Mouse (Mus musculus): ENCODE data around the gene Dclk2.

Dclk2 gene

DNA sequence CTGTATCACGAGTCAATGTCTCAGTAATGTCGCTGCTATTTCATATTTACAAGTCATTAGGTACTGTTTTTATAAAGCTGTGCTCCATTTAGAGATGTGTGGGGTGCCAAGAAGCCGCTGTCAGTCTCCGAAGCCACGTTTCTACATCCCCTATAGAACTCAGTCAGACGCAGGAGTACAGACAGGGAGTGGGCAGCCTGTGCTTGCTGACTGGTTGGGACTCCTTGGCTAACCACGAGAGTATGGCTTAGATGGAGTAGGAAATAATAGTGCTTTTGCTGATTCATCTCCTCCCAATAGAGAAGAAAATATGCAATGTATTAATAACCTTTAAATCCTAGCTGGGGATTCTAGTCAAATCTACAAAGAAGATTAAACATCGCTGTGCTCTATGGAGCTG lies 119.8 kb downstream of the Dclk2 start:
- in situ Hi-C loops (cut with MboI, MseI), result no loop called here

DNA sequence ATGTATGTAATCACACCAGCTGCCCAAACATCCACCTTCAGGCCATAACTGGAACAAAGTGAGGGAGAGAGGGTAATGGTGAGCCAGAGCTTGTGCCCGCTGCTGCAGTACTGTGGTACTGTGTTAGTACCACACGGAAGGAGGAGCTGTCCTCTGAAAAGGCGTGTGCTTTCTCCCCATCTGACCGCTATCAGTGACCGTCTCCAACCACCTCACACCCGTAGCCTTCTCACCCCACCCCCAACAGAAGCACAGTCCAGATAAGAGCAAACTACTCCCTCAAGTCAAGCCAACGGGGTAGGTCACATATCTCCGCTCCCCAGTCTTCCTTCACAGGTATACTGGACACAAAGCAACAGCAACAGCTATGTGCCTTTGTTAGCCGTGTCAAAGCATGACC lies 121.6 kb downstream of the Dclk2 start:
- in situ Hi-C loops (cut with MboI, MseI), result loop anchor here (5.0 kb wide), 1 partner anchor 178 kb away; no protein-coding TSS in a partner anchor

DNA sequence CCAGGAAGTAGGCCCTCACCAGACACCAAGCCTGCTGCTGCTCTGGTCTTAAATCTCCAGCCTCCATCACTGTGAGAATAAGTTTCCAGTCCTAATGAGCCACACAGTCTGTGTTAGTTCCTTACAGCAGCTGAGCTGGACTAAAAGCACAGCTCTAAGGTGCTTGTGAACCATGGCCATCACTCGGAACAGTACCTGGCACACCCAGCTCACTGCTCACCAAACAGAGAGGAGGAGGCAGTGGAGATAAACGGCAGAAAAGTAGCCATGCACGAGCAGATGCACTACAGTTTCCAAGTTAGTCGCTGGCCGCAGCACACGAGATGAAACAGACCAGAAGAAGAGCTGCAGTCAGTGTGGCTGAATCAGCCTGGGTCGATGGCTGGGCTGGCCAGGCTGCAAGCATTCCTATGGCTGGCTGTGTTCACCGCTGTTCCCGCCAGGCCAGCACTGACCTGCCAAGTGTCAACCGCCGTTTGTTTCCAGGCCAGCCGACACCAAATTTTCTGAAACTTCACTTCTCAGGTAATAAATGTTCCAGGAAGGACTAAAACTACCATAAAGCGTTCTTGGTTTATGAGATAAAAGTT lies 122.7 kb downstream of the Dclk2 start:
- in situ Hi-C loops (cut with MboI, MseI), result loop anchor here (5.0 kb wide), 1 partner anchor 179 kb away; no protein-coding TSS in a partner anchor

DNA sequence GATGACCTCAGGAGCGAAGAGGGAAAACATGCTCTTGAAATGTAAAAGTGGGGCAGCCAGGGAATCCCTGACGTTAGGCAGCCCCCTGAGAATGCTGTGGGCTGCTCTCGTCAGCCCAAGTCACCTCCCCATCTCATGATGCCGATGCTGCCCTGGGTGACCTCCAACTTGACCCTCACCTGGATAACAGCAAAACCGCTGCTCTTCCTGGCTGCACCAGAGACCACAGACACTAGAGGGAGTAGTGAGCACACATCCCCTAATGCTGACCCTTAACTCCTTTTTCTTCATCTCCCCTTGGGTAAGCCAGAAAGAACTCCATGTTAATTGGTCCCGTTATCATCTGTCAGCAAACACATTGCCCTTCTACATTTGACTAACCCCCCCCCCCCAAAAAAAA lies 123.9 kb downstream of the Dclk2 start:
- in situ Hi-C loops (cut with MboI, MseI), result loop anchor here (5.0 kb wide), 1 partner anchor 181 kb away; no protein-coding TSS in a partner anchor

DNA sequence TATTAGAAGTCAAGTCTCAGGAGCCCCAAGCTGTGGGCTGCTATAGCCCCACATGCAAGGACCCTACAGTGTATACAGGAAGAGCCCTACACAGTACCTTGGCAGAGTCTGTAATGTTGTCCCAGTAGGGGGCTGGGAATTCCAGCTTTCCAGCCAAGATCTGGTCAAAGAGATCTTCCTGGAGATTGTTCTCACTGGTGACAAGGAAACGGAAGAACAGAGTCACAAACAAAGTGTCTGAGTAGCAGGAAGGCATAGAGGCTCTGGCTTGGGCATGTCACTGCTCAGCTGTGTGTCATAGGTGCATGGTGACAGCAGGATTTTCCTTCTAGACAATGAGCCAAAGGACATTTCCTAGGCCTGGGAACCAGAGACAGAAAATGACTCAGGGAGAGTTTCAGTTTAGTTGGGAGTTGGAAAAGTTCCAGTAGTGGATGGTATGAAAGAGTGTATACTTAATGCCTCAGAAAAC lies 126.9 kb downstream of the Dclk2 start:
- in situ Hi-C loops (cut with MboI, MseI), result no loop called here

DNA sequence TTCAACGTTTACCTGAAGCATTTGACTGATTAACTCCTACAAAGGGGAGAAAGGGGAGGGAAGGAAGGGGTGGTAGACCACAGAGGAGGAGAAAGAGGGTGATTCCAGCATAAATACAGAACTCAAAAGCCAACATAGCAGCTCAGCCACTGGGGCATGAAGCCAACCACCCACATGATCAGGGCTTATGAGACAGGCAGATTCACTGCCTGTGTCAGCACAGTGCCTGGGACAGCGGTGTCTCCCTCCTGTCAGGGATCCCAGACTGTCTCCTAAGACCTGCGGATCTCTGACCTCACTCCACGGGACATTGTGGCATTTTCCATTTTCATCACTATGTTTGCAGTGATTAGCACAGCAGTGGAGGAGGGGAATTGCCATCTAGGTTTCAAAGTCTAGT lies 127.4 kb downstream of the Dclk2 start:
- in situ Hi-C loops (cut with MboI, MseI), result no loop called here

DNA sequence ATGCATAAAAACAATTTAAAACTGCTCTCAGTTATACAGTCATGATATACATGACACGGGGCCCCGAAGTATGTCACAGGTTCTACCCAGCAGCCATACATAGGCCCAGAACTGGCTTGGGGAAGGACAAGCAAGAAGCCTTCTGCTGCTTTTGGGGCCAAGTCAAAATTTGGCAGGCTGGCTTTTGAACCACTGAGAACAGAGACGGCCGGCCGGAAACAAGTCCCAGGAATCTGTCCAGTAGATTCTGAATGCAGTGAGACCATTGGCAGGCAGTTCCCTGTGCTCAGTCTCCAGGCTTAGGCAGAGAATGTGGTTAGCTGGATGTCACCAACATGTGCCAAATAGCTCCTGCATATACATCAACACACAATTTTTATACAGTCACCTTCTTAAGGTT lies 130.9 kb downstream of the Dclk2 start:
- in situ Hi-C loops (cut with MboI, MseI), result no loop called here

DNA sequence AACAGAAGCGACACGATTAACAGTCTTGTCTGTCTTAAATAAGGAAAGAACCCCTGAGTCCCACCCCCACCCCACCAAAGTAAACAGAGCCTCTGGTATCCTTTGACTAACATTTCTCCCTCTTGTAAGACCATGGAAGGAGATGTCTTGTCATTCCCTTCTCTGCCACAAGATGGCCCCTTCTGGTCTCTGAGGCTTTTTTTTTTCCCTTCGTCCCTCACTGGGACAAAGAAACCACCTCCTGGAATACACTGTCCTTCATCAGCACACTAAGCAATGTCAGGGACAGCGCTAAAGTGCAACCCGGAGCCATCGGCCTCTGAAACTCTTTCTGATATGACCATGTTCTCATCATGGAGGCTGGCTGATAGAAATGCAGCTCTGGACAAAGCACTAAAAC lies 131.9 kb downstream of the Dclk2 start:
- in situ Hi-C loops (cut with MboI, MseI), result no loop called here

DNA sequence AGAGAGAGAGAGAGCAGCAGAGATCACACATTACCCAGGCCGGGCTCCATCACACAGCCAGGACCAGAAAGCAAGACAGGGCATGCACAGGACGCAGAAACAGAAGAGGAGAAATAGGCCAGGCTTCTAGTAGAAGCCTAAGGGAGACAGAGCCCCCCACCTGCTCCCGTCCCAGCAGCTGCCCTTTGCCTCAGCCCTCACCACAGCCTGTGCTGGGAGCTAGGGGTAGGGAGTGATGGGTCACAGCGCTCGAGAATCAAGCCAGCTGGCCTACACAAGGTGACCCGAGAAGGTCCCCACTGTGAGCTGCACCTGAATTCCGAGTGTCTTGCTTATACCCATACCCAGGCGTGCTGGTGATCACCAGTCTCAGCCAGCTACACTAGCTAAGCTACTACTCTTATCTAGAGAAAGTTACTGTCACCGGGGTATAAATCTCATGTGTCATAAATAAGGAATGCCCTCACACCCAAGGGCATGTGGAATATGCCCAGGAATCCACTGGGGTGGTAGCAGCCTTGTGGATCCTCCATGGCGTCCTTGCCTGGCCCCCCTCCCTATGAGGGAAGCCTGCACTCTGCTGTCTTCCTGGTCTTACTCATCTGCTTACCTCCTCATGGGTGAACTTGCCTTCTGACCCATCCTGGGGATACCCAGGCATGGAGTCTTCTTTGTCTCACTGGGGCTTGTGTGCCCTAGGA lies 133.1 kb downstream of the Dclk2 start:
- in situ Hi-C loops (cut with MboI, MseI), result no loop called here

DNA sequence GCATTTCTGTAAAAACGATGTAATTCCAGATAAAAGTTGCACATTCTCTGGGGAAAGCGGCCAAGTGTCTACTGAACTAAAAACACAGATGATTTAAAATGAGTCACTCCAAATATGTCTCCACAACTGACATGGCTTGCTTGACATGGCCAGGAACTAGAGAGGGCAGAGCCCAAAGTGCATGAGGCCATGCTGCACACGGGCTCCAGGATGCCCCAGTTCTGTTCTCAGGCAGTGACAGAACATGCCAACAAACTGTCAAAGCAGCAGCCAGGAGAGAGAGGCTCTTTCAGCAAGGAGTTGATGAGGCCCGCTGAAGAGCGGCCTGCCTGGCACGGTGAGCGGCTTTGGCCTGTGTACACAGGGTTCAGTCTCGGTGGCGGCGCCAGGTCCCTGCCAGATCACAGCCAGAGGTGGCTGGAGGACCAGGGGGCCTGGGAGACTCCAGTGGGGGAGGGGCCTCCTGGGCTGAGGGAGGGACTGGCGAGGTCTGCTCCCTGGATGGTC lies 133.8 kb downstream of the Dclk2 start:
- in situ Hi-C loops (cut with MboI, MseI), result no loop called here

DNA sequence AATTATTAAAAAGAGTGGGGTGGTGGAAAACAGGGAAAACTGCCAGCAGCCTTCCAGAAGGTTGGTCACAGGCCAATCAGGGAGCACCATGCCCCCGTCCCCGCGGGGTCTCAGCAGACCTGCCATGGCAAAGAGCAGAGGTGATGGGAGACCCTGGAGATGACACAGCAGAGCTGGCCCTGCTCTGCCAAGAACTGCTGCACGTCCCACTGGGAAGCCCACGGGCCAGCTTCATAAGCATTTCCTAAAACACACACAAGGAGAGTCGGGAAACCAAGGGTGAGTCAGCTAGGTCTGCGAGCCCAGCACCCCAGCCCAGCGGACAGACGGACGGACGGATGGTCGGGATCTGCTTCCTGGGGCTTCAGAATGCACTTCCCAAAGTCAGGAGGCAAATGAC lies 134.4 kb downstream of the Dclk2 start:
- in situ Hi-C loops (cut with MboI, MseI), result no loop called here

DNA sequence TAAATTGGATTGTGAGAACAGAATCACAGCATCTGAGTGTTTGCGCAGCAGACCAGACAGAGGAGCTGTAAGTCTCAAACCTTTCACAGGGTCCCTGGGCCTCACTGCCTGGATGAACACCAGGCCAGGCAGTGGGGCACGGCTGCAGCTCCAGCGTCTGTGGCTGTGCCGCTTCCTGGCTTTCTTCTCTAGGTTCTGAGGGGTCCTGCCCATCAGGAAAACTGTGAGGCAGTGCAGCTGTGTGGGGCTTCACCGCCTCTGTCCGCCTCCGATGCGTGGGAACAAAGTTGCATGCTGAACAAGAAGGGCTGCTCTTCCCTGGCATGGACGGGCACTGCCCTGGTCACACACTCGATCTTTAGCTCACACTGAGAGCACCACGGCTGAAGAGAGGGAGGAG lies 135.7 kb downstream of the Dclk2 start:
- in situ Hi-C loops (cut with MboI, MseI), result no loop called here

DNA sequence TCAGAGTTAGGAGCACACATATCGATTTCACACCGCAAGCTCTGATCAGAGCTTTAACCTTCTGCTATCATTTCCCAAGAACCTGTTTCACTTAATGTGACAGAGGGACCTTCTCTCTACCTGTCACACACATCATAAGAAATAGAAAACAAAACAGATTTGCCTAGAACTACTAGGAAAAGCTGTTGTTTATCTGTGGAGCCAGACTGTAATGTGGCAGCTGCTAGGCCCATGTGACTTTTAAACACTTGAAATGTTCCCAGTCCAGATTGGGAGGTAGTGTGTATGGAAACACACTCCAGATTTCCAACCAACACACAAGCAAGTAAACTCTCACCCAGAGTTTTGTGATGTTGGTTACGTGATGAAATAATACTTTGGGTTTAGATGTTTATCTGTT lies 136.6 kb downstream of the Dclk2 start:
- in situ Hi-C loops (cut with MboI, MseI), result no loop called here

DNA sequence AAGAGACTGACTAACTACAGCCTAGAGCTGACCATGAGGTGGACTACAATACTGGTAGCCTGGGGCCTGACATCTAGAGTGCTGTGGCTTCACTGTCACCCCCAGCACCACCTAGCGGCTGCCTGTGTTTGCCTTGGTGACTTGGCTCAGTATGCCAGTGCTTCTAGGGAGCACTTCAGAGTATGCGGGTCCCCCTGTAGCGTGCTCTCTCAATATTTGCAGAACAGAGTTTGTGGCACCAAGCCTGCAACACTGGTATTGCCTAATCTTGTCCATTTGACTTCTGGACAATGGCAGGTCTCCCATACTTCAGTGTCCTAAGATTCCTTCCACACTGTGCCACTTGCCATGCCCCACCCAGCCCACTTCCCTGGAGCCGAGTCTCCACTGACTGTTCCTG lies 140.9 kb downstream of the Dclk2 start:
- in situ Hi-C loops (cut with MboI, MseI), result no loop called here

DNA sequence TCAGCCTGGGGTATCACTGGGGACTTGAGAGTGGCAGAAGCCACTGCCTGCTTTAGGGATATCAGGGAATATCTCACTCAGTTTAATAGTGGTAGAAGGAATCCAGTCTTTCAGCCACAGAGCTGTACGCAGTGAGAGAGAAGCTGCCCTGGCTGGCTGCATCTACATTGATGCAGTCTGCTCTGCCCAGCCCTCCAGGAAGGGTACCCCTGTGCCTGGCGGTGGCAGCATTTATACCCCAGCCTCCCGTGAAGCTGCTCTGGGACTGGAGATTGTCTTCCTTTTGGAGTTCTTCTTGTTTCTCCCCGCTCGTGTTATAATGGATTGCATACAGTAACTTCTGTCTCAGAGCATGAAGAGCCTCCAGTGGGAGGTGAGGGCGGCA lies 145.2 kb downstream of the Dclk2 start:
- in situ Hi-C loops (cut with MboI, MseI), result no loop called here

DNA sequence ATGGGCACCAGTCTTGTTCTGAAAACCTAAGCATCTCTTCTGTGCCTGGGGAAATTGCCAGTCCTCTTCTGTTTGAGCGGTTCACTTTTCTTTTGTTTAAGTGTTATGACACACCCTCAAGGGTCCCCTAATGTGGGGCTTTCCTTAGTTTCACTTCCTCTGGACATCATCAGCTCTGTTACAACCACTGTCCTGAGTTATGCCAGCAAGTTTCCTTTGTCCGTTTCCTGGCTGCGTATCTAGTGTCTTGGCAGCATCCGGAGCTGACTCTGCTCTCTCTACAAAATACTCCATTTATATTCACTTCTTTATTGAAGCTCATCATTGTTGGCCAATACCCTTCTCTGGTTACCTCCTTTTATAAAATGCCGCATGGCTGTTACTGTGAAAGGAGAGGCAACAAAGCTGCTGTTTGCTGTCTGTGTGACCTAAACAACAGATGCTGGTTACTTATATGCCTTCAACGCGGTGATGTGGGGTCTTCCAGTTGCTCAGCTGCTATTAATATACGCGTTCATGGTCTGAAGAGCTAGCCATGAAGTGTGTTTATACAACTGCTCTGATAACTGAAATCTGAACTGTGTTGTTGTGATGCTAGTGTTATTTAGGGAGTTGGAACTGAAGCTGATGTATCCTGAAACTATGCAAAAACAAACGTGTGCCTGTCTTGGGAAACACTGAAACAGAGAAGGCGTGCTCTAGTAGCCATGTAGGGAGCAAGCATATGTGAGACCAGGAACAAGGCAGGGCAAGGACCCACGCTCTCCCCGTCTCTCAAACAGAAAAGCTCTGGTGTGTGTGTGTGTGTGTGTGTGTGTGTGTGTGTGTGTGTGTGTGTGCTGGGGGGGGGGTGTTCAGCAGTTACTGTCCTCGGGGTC lies 145.8 kb downstream of the Dclk2 start:
- in situ Hi-C loops (cut with MboI, MseI), result no loop called here

DNA sequence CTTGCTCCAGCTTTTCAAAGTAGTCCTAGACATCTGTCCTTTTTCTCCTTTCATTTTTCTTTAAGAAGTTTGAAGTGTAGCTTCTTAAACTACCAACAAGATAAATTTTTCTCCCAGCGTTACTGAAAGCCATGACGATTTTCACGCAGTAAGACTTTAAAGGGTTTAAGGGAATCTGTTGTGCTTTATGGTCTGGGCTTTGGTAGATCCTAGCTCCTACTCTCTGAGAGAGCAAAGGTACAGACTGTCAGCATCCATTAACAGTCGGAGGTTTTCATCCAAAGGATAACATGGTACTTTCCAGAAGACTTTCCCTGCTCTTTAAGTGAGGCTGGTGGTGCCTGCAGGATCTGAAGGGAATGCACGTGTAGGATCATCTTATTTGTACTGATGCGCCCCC lies 151.7 kb downstream of the Dclk2 start:
- in situ Hi-C loops (cut with MboI, MseI), result no loop called here

DNA sequence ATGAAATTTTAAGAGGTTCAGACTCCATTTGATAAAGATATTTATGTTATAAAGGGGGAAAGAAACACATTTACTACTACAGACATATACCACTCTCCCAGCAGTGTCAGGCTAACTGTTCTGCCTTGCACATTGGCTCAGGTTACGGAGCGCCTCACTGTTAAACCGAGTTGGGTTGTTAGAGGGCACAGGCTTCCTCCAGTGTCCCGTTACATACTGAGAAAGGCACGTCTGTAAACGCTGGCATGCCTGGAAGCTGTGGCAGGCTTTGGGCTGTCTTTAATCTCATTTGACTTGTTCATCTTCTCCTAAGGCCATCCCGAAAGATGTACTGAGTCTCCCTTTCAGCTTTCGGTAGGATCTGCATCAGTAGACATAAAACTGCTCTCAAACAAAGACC lies 152.1 kb downstream of the Dclk2 start:
- in situ Hi-C loops (cut with MboI, MseI), result no loop called here

DNA sequence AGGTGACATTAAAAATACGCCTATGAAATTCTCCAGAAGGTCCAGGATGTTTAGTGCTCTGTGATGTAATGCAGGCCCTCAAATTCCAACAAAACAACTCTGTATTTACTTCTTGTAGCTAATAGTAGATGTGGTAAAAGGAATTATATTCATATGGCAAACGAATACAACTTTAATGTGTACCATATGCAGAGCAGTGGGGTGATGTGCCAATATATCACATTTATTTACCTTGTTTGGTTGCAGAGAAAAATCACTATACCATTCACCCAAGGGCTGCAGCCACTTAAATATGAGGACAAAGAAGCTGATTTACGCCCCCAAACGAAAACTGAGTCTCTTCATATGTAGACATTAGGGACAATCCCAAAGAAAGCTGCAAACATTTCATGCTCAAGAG lies 158.2 kb downstream of the Dclk2 start:
- in situ Hi-C loops (cut with MboI, MseI), result no loop called here

DNA sequence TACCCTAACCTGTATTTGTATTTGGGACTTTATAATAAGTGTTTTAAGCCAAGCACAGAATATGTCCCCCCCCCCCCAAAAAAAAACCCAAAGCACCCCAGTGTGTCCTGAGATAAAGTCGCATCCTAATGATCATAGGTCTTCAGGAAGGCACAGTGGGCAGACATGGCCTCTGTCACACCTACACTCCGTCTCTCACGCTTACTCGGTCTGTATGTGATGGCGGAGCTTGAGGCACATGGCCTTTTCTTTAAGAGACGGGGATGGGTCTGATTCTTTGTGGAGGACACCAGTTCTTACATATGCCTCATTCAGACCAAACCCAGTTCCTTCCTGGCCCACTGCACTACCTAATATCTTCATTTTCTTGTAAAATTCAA lies 158.6 kb downstream of the Dclk2 start:
- in situ Hi-C loops (cut with MboI, MseI), result no loop called here

DNA sequence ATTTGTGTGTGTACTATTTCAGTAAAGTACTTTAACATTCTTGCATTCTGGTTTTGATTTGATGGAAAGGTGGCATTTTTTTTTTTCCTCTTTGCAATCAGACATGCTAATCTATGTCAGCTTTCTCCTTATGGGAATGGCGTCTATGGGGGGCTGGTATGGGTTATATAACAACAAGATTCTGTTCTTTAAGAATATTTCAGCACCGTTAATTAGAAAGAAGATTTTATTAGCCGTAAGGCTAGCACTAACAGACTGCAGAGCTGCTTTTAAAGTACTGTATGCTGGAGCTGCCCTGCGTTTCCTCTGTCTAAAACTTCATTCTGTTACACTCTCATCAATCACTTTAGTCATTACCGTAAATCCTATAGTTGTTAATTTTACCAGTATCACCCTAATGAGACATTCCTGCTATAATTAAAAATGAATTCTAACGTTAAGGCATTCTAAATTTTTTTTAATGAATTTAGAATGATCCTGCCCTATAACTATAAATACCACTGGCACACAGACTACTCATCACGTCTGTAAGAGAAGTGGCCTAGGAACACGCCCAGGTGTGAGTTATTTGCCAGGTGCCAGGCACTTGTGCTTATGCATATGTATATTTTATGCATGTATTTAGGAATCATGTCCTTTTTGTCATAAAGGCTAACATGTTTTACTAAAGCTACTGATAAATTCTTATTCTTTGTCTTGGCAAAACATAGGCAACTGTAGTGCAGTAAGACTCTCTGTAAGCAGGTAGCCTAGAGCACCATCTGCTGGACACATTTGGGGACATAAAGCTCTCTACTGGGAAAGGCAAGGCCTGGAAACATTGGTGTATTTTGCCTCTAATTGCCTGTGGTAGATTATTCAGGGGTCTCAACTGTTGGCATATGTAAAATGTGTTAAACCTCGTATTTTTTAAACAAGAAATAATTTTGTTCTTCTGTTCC lies 159.3 kb downstream of the Dclk2 start:
- in situ Hi-C loops (cut with MboI, MseI), result no loop called here
